Mouse (Mus musculus) retina, postnatal 7 days (tissue): ENCODE results near the gene Strbp.

ENCODE experiments used
- DNase-seq: peaks from one replicate; pipeline ENCODE4 v3.0.0-alpha.2; 2012; ENCODE audit warnings: low read depth, low spot score

The Strbp gene

GRCm38 (mm10) chr2:37702301-37703172, 1.1 kb downstream of the Strbp start:
- DNase-seq = no peak

- no peak for DNase-seq
Measured at GRCm38 (mm10) chr2:37689064-37689615, 14.5 kb downstream of the Strbp start.

- no peak for DNase-seq
Measured at GRCm38 (mm10) chr2:37687031-37687430, 16.6 kb downstream of the Strbp start.

GRCm38 (mm10) chr2:37684864-37685263, 18.8 kb downstream of the Strbp start:
- DNase-seq = no peak

- no peak for DNase-seq
Measured at GRCm38 (mm10) chr2:37682197-37682811, 21.4 kb downstream of the Strbp start.

- no peak for DNase-seq
Measured at GRCm38 (mm10) chr2:37651086-37651485, 52.6 kb downstream of the Strbp start.

GRCm38 (mm10) chr2:37649590-37649989, 54.1 kb downstream of the Strbp start:
- DNase-seq = no peak

- DNase-seq = no peak
Measured at GRCm38 (mm10) chr2:37648966-37649365, 54.7 kb downstream of the Strbp start.

- DNase-seq = no peak
Measured at GRCm38 (mm10) chr2:37623343-37623742, 80.3 kb downstream of the Strbp start.

- DNase-seq = no peak
Measured at GRCm38 (mm10) chr2:37587919-37588318, 115.7 kb downstream of the Strbp start.

GRCm38 (mm10) chr2:37578185-37578584, 125.5 kb downstream of the Strbp start:
- DNase-seq = no peak

GRCm38 (mm10) chr2:37576661-37577060, 127.0 kb downstream of the Strbp start:
- no peak for DNase-seq

GRCm38 (mm10) chr2:37572141-37572540, 131.5 kb downstream of the Strbp start:
- no peak for DNase-seq

- DNase-seq = no peak
Measured at GRCm38 (mm10) chr2:37570703-37571102, 133.0 kb downstream of the Strbp start.

GRCm38 (mm10) chr2:37569888-37570287, 133.8 kb downstream of the Strbp start:
- DNase-seq = no peak

GRCm38 (mm10) chr2:37566035-37566434, 137.6 kb downstream of the Strbp start:
- DNase-seq = no peak

GRCm38 (mm10) chr2:37565579-37565978, 138.1 kb downstream of the Strbp start:
- no peak for DNase-seq

- DNase-seq = no peak
Measured at GRCm38 (mm10) chr2:37556366-37556765, 147.3 kb downstream of the Strbp start.

- DNase-seq = no peak
Measured at GRCm38 (mm10) chr2:37549346-37550012, 154.2 kb downstream of the Strbp start.

- DNase-seq = no peak
Measured at GRCm38 (mm10) chr2:37531639-37532038, 172.0 kb downstream of the Strbp start.

- no peak for DNase-seq
Measured at GRCm38 (mm10) chr2:37530766-37531165, 172.9 kb downstream of the Strbp start.

- DNase-seq = no peak
Measured at GRCm38 (mm10) chr2:37529397-37529796, 174.3 kb downstream of the Strbp start.
